Mouse (Mus musculus) midbrain, embryonic 13.5 days (tissue): ENCODE results near the gene Creb1. TPM values are rescaled to one million over a fixed set of nuclear protein-coding genes. Genes with fewer than 3 reads are reported as not detected.

Source experiments
- ATAC-seq: fragments of 200-750 bp; cut with Nextera tagmentation; 2 replicates; pipeline ENCODE4 v1.8.0; 2017; ENCODE audit warnings: mild to moderate bottlenecking, moderate TSS enrichment, moderate library complexity
- H3K27ac ChIP-seq: fragments of 300-500 bp; sonication (generic); 2 replicates; pipeline ENCODE4 v1.5.1; 2015; ENCODE audit warnings: inconsistent platforms, mild to moderate bottlenecking, moderate library complexity
- H3K27me3 ChIP-seq: fragments of 300-500 bp; sonication (generic); 2 replicates; pipeline ENCODE4 v1.6.1; 2015; ENCODE audit warnings: mild to moderate bottlenecking, inconsistent platforms
- H3K36me3 ChIP-seq: fragments of 300-500 bp; sonication (generic); 2 replicates; pipeline ENCODE4 v1.6.1; 2015; ENCODE audit warnings: mild to moderate bottlenecking, inconsistent platforms
- H3K4me1 ChIP-seq: fragments of 300-500 bp; sonication (generic); replicated peaks from 2 replicates; pipeline ENCODE4 v1.6.1; 2015; ENCODE audit warnings: inconsistent platforms
- H3K4me2 ChIP-seq: fragments of 300-500 bp; sonication (generic); replicated peaks from 2 replicates; pipeline ENCODE4 v1.6.1; 2015; ENCODE audit warnings: moderate library complexity, mild to moderate bottlenecking, inconsistent platforms
- H3K4me3 ChIP-seq: fragments of 300-500 bp; sonication (generic); replicated peaks from 2 replicates; pipeline ENCODE4 v1.5.1; 2015; ENCODE audit warnings: mild to moderate bottlenecking, inconsistent platforms
- H3K9ac ChIP-seq: fragments of 300-500 bp; sonication (generic); replicated peaks from 2 replicates; pipeline ENCODE4 v1.6.1; 2015; ENCODE audit warnings: mild to moderate bottlenecking, inconsistent platforms
- H3K9me3 ChIP-seq: fragments of 300-500 bp; sonication (generic); 2 replicates; pipeline ENCODE4 v1.6.1; 2016; ENCODE audit warnings: mild to moderate bottlenecking, inconsistent platforms
- WGBS: fragments of 180-500 bp; shearing (Covaris S2); methylation state at CpG from one replicate; pipeline ENCODE4 v1.1.7; 2015; 5-methylcytosine and 5-hydroxymethylcytosine counted together
- polyA plus RNA-seq: library from polyadenylated mRNA; unstranded; fragments of >200 nt; fragmentation: Nextera tagmentation; extraction: Ambion mirVana; gene quantifications from 2 replicates; pipeline ENCODE4 v1.2.1, GENCODE M21; 2015

Gene Creb1
- 44.4 and 48.8 TPM in 2 replicates for polyA plus RNA-seq

- ATAC-seq: peak; percentile 99
- H3K4me2 ChIP-seq: peak within 1 kb of the TSS; percentile 85
- peak within 1 kb of the TSS; percentile 71 for H3K4me3 ChIP-seq
- peak within 1 kb of the TSS; percentile 94 for H3K9ac ChIP-seq
- H3K27me3 ChIP-seq: no peaks in the 10 kb centered on the region
- H3K4me1 ChIP-seq: peaks cover 41% of the 10 kb centered on the region
- no peaks in the 10 kb centered on the region for H3K9me3 ChIP-seq
- WGBS: under 1% methylated on average over 103 of the region's 119 CpGs
- no peaks in the 10 kb centered on the region for H3K36me3 ChIP-seq
- peak within 1 kb of the TSS; percentile 100 for H3K27ac ChIP-seq
Measured at GRCm38 (mm10) chr1:64532589-64533470, at the start of gene Creb1. Creb1 (plus strand) TSS chr1:64532645.

GRCm38 (mm10) chr1:64488521-64489029, 43.9 kb upstream of the Creb1 start:
- peak overlapping the region; percentile 54 for H3K27ac ChIP-seq
- no peaks in the 10 kb centered on the region for H3K27me3 ChIP-seq
- H3K4me1 ChIP-seq: peaks cover 10% of the 10 kb centered on the region; the same call in 1 of the 2 replicates
- H3K9ac ChIP-seq: no peak overlapping the region
- no peaks in the 10 kb centered on the region for H3K9me3 ChIP-seq
- H3K36me3 ChIP-seq: no peaks in the 10 kb centered on the region
- WGBS: 27% methylated on average over 4 of the region's 4 CpGs
- no peak overlapping the region for H3K4me2 ChIP-seq
- H3K4me3 ChIP-seq: no peak overlapping the region
- ATAC-seq: peak; percentile 82

GRCm38 (mm10) chr1:64496803-64497202, 35.6 kb upstream of the Creb1 start:
- no peaks in the 10 kb centered on the region for H3K36me3 ChIP-seq
- no peaks in the 10 kb centered on the region for H3K4me1 ChIP-seq
- H3K9me3 ChIP-seq: no peaks in the 10 kb centered on the region
- H3K27ac ChIP-seq: no peak overlapping the region
- no peak overlapping the region for H3K4me3 ChIP-seq
- ATAC-seq: no peak
- H3K27me3 ChIP-seq: no peaks in the 10 kb centered on the region
- H3K9ac ChIP-seq: no peak overlapping the region
- no peak overlapping the region for H3K4me2 ChIP-seq

GRCm38 (mm10) chr1:64501382-64502140, 30.9 kb upstream of the Creb1 start:
- Histone ChIP-seq H3K9ac (no peak overlapping the region), H3K4me2 (no peak overlapping the region), H3K4me3 (no peak overlapping the region), H3K27me3 (no peaks in the 10 kb centered on the region), H3K27ac (no peak overlapping the region), H3K36me3 (no peaks in the 10 kb centered on the region), H3K4me1 (no peaks in the 10 kb centered on the region), H3K9me3 (no peaks in the 10 kb centered on the region)
- no peak for ATAC-seq

- no peak for ATAC-seq
- no peaks in the 10 kb centered on the region for H3K27me3 ChIP-seq
- no peak overlapping the region for H3K27ac ChIP-seq
- no peaks in the 10 kb centered on the region for H3K4me1 ChIP-seq
- no peaks in the 10 kb centered on the region for H3K36me3 ChIP-seq
- no peak overlapping the region for H3K4me3 ChIP-seq
- no peak overlapping the region for H3K9ac ChIP-seq
- no peak overlapping the region for H3K4me2 ChIP-seq
- WGBS: 94% methylated on average over 7 of the region's 7 CpGs
- H3K9me3 ChIP-seq: no peaks in the 10 kb centered on the region
Measured at GRCm38 (mm10) chr1:64508479-64509096, 23.9 kb upstream of the Creb1 start.

- Histone ChIP-seq H3K27me3 (no peaks in the 10 kb centered on the region), H3K4me3 (no peak overlapping the region)
- 41% methylated on average over 1 of the region's 1 CpGs for WGBS
Measured at GRCm38 (mm10) chr1:64509678-64510077, 22.8 kb upstream of the Creb1 start.

GRCm38 (mm10) chr1:64514184-64514583, 18.3 kb upstream of the Creb1 start:
- H3K4me1 ChIP-seq: no peaks in the 10 kb centered on the region
- no peaks in the 10 kb centered on the region for H3K27me3 ChIP-seq
- no peak overlapping the region for H3K27ac ChIP-seq
- H3K9ac ChIP-seq: no peak overlapping the region
- ATAC-seq: no peak
- 88% methylated on average over 7 of the region's 7 CpGs for WGBS
- H3K4me2 ChIP-seq: no peak overlapping the region
- no peak overlapping the region for H3K4me3 ChIP-seq
- H3K36me3 ChIP-seq: no peaks in the 10 kb centered on the region
- no peaks in the 10 kb centered on the region for H3K9me3 ChIP-seq

More at GRCm38 (mm10) chr1:64509678-64510077, 22.8 kb upstream of the Creb1 start:
- no peaks in the 10 kb centered on the region for H3K9me3 ChIP-seq
- no peaks in the 10 kb centered on the region for H3K4me1 ChIP-seq
- no peak overlapping the region for H3K4me2 ChIP-seq
- no peak for ATAC-seq
- H3K27ac ChIP-seq: no peak overlapping the region
- no peak overlapping the region for H3K9ac ChIP-seq
- H3K36me3 ChIP-seq: no peaks in the 10 kb centered on the region

GRCm38 (mm10) chr1:64516593-64516992, 15.9 kb upstream of the Creb1 start:
- 84% methylated on average over 3 of the region's 3 CpGs for WGBS
- H3K4me1 ChIP-seq: no peaks in the 10 kb centered on the region
- H3K36me3 ChIP-seq: no peaks in the 10 kb centered on the region
- H3K9ac ChIP-seq: no peak overlapping the region
- H3K4me3 ChIP-seq: no peak overlapping the region
- no peak overlapping the region for H3K4me2 ChIP-seq
- no peaks in the 10 kb centered on the region for H3K9me3 ChIP-seq
- H3K27ac ChIP-seq: no peak overlapping the region
- no peaks in the 10 kb centered on the region for H3K27me3 ChIP-seq
- no peak for ATAC-seq

- Histone ChIP-seq H3K27ac (no peak overlapping the region), H3K9ac (no peak overlapping the region), H3K9me3 (no peaks in the 10 kb centered on the region), H3K36me3 (no peaks in the 10 kb centered on the region), H3K4me1 (no peaks in the 10 kb centered on the region), H3K4me2 (no peak overlapping the region), H3K4me3 (no peak overlapping the region), H3K27me3 (no peaks in the 10 kb centered on the region)
- ATAC-seq: no peak
- 77% methylated on average over 3 of the region's 3 CpGs for WGBS
Measured at GRCm38 (mm10) chr1:64518480-64518879, 14.0 kb upstream of the Creb1 start.

- Histone ChIP-seq H3K4me2 (no peak overlapping the region), H3K27ac (no peak overlapping the region), H3K9me3 (no peaks in the 10 kb centered on the region), H3K4me1 (no peaks in the 10 kb centered on the region), H3K9ac (no peak overlapping the region), H3K27me3 (no peaks in the 10 kb centered on the region), H3K36me3 (no peaks in the 10 kb centered on the region), H3K4me3 (no peak overlapping the region)
- ATAC-seq: no peak
- 98% methylated on average over 1 of the region's 1 CpGs for WGBS
Measured at GRCm38 (mm10) chr1:64519345-64519744, 13.1 kb upstream of the Creb1 start.

- H3K4me3 ChIP-seq: no peak overlapping the region
- H3K27me3 ChIP-seq: no peaks in the 10 kb centered on the region
- no peaks in the 10 kb centered on the region for H3K4me1 ChIP-seq
- H3K9ac ChIP-seq: no peak overlapping the region
- no peak overlapping the region for H3K4me2 ChIP-seq
- 70% methylated on average over 1 of the region's 1 CpGs for WGBS
- no peak overlapping the region for H3K27ac ChIP-seq
- ATAC-seq: no peak
- no peaks in the 10 kb centered on the region for H3K36me3 ChIP-seq
- H3K9me3 ChIP-seq: no peaks in the 10 kb centered on the region
Measured at GRCm38 (mm10) chr1:64519901-64520300, 12.5 kb upstream of the Creb1 start.

GRCm38 (mm10) chr1:64521734-64522133, 10.7 kb upstream of the Creb1 start:
- ATAC-seq: no peak
- Histone ChIP-seq H3K4me1 (no peaks in the 10 kb centered on the region), H3K27ac (no peak overlapping the region), H3K9ac (no peak overlapping the region), H3K36me3 (no peaks in the 10 kb centered on the region), H3K4me2 (no peak overlapping the region), H3K9me3 (no peaks in the 10 kb centered on the region), H3K27me3 (no peaks in the 10 kb centered on the region), H3K4me3 (no peak overlapping the region)
- WGBS: 83% methylated on average over 3 of the region's 3 CpGs
